Mouse (Mus musculus): ENCODE data around the gene Tbcc. TPM values are rescaled to one million over a fixed set of nuclear protein-coding genes. Genes with fewer than 3 reads are reported as not detected.

The Tbcc gene
- polyA plus RNA-seq, 1 experiment from 2014 or later: 40.2 TPM

GRCm38 (mm10) chr17:46874133-46874532 lies 16.4 kb upstream of the Tbcc start:
- Histone ChIP-seq H3K27ac (ENCODE audit: low read depth, low read length) (peak overlapping the region; percentile 54; the same call in 1 of the 2 replicates), H3K4me3 (ENCODE audit: low read depth, low read length) (no peak overlapping the region), H3K4me1 (replicated peaks; ENCODE audit: control insufficient read depth, insufficient read depth, low read length) (0 out of 2 replicates have a peak, but pooled peaks cover 5% of the 10 kb centered on the region), H3K9me3 (ENCODE audit: control insufficient read depth) (no peaks in the 10 kb centered on the region), H3K9ac (ENCODE audit: low read depth, low read length) (no peak overlapping the region), H3K36me3 (ENCODE audit: control insufficient read depth, insufficient read depth) (no peaks in the 10 kb centered on the region; the same call in 1 of the 2 replicates), H3K27me3 (replicated peaks; ENCODE audit: control insufficient read depth, insufficient read depth, low read length) (no peaks in the 10 kb centered on the region), H3K4me2 (replicated peaks; ENCODE audit: low read depth) (peak overlapping the region; percentile 14; the same call in 1 of the 2 replicates)
- 12% methylated on average over 10 of the region's 10 CpGs for WGBS
- no peak for TF ChIP-seq CTCF (IDR thresholded peaks at IDR 0.05; ENCODE audit: low read depth)
- peak; percentile 68 for ATAC-seq

GRCm38 (mm10) chr17:46875626-46876025 lies 14.9 kb upstream of the Tbcc start:
- peak; percentile 59 for TF ChIP-seq CTCF (IDR thresholded peaks at IDR 0.05; ENCODE audit: low read depth)
- H3K9me3 ChIP-seq (ENCODE audit: control insufficient read depth): no peaks in the 10 kb centered on the region
- no peak overlapping the region for H3K4me2 ChIP-seq (replicated peaks; ENCODE audit: low read depth)
- ATAC-seq: no peak
- 0 out of 2 replicates have a peak, but pooled peaks cover 5% of the 10 kb centered on the region for H3K4me1 ChIP-seq (replicated peaks; ENCODE audit: control insufficient read depth, insufficient read depth, low read length)
- H3K27ac ChIP-seq (ENCODE audit: low read depth, low read length): no peak overlapping the region
- no peak overlapping the region for H3K4me3 ChIP-seq (ENCODE audit: low read depth, low read length)
- WGBS: 76% methylated on average over 3 of the region's 3 CpGs
- H3K27me3 ChIP-seq (replicated peaks; ENCODE audit: control insufficient read depth, insufficient read depth, low read length): no peaks in the 10 kb centered on the region
- H3K36me3 ChIP-seq (ENCODE audit: control insufficient read depth, insufficient read depth): no peaks in the 10 kb centered on the region; the same call in 1 of the 2 replicates
- H3K9ac ChIP-seq (ENCODE audit: low read depth, low read length): no peak overlapping the region

GRCm38 (mm10) chr17:46876371-46876950 lies 14.0 kb upstream of the Tbcc start:
- no peaks in the 10 kb centered on the region; the same call in 1 of the 2 replicates for H3K36me3 ChIP-seq (ENCODE audit: control insufficient read depth, insufficient read depth)
- H3K27me3 ChIP-seq (replicated peaks; ENCODE audit: control insufficient read depth, insufficient read depth, low read length): no peaks in the 10 kb centered on the region
- ATAC-seq: peak; percentile 78
- WGBS: 35% methylated on average over 8 of the region's 8 CpGs
- TF ChIP-seq CTCF (IDR thresholded peaks at IDR 0.05; ENCODE audit: low read depth): no peak
- H3K27ac ChIP-seq (ENCODE audit: low read depth, low read length): no peak overlapping the region
- H3K9me3 ChIP-seq (ENCODE audit: control insufficient read depth): no peaks in the 10 kb centered on the region
- no peak overlapping the region for H3K4me3 ChIP-seq (ENCODE audit: low read depth, low read length)
- 0 out of 2 replicates have a peak, but pooled peaks cover 5% of the 10 kb centered on the region for H3K4me1 ChIP-seq (replicated peaks; ENCODE audit: control insufficient read depth, insufficient read depth, low read length)
- no peak overlapping the region for H3K9ac ChIP-seq (ENCODE audit: low read depth, low read length)
- H3K4me2 ChIP-seq (replicated peaks; ENCODE audit: low read depth): no peak overlapping the region

- WGBS: 84% methylated on average over 5 of the region's 5 CpGs
- 0 out of 2 replicates have a peak, but pooled peaks cover 5% of the 10 kb centered on the region for H3K4me1 ChIP-seq (replicated peaks; ENCODE audit: control insufficient read depth, insufficient read depth, low read length)
- H3K27me3 ChIP-seq (replicated peaks; ENCODE audit: control insufficient read depth, insufficient read depth, low read length): no peaks in the 10 kb centered on the region
- ATAC-seq: no peak
- no peaks in the 10 kb centered on the region; the same call in 1 of the 2 replicates for H3K36me3 ChIP-seq (ENCODE audit: control insufficient read depth, insufficient read depth)
- no peak overlapping the region for H3K4me2 ChIP-seq (replicated peaks; ENCODE audit: low read depth)
- H3K4me3 ChIP-seq (ENCODE audit: low read depth, low read length): no peak overlapping the region
- H3K27ac ChIP-seq (ENCODE audit: low read depth, low read length): no peak overlapping the region
- no peaks in the 10 kb centered on the region for H3K9me3 ChIP-seq (ENCODE audit: control insufficient read depth)
- no peak overlapping the region for H3K9ac ChIP-seq (ENCODE audit: low read depth, low read length)
- no peak for TF ChIP-seq CTCF (IDR thresholded peaks at IDR 0.05; ENCODE audit: low read depth)
Measured at GRCm38 (mm10) chr17:46877061-46877460, 13.4 kb upstream of the Tbcc start.

GRCm38 (mm10) chr17:46879841-46880311 lies 10.6 kb upstream of the Tbcc start:
- no peak for ATAC-seq
- no peak for TF ChIP-seq CTCF (IDR thresholded peaks at IDR 0.05; ENCODE audit: low read depth)
- H3K36me3 ChIP-seq (ENCODE audit: control insufficient read depth, insufficient read depth): no peaks in the 10 kb centered on the region
- no peaks in the 10 kb centered on the region for H3K27me3 ChIP-seq (replicated peaks; ENCODE audit: control insufficient read depth, insufficient read depth, low read length)
- no peak overlapping the region for H3K4me2 ChIP-seq (replicated peaks; ENCODE audit: low read depth)
- no peak overlapping the region for H3K4me3 ChIP-seq (ENCODE audit: low read depth, low read length)
- WGBS: 34% methylated on average over 14 of the region's 14 CpGs
- no peak overlapping the region for H3K27ac ChIP-seq (ENCODE audit: low read depth, low read length)
- no peaks in the 10 kb centered on the region for H3K4me1 ChIP-seq (replicated peaks; ENCODE audit: control insufficient read depth, insufficient read depth, low read length)
- no peaks in the 10 kb centered on the region for H3K9me3 ChIP-seq (ENCODE audit: control insufficient read depth)
- no peak overlapping the region for H3K9ac ChIP-seq (ENCODE audit: low read depth, low read length)

- Histone ChIP-seq H3K4me1 (replicated peaks; ENCODE audit: control insufficient read depth, insufficient read depth, low read length) (no peaks in the 10 kb centered on the region), H3K27me3 (replicated peaks; ENCODE audit: control insufficient read depth, insufficient read depth, low read length) (no peaks in the 10 kb centered on the region), H3K4me2 (replicated peaks; ENCODE audit: low read depth) (no peak overlapping the region), H3K36me3 (ENCODE audit: control insufficient read depth, insufficient read depth) (no peaks in the 10 kb centered on the region), H3K27ac (ENCODE audit: low read depth, low read length) (no peak overlapping the region), H3K9me3 (ENCODE audit: control insufficient read depth) (no peaks in the 10 kb centered on the region), H3K4me3 (ENCODE audit: low read depth, low read length) (no peak overlapping the region), H3K9ac (ENCODE audit: low read depth, low read length) (no peak overlapping the region)
- no peak for TF ChIP-seq CTCF (IDR thresholded peaks at IDR 0.05; ENCODE audit: low read depth)
- ATAC-seq: no peak
- 50% methylated on average over 2 of the region's 2 CpGs for WGBS
Measured at GRCm38 (mm10) chr17:46880322-46880721, 10.2 kb upstream of the Tbcc start.

All from intestine, postnatal 0 days (tissue).